Mouse (Mus musculus) lung, postnatal 0 days (tissue): Measurements from ENCODE around the gene AA986860. TPM values are rescaled to one million over a fixed set of nuclear protein-coding genes. Genes with fewer than 3 reads are reported as not detected.
A peak's percentile ranks its signal among the peaks of the same experiment; 100 is the strongest.

ENCODE experiments used
- ATAC-seq: fragments of 200-750 bp; cut with Nextera tagmentation; 2 replicates; pipeline ENCODE4 v1.8.0; 2017; ENCODE audit warnings: moderate library complexity
- DNase-seq: peaks from one replicate; pipeline ENCODE4 v3.0.0-alpha.2; 2016; ENCODE audit warnings: low spot score
- H3K27ac ChIP-seq: fragments of 300-500 bp; sonication (generic); 2 replicates; pipeline ENCODE4 v1.5.1; 2014; ENCODE audit warnings: antibody characterized with exemption, mild to moderate bottlenecking, low read length, mixed read lengths
- H3K27me3 ChIP-seq: fragments of 300-500 bp; sonication (generic); replicated peaks from 2 replicates; pipeline ENCODE4 v1.6.1; 2014; ENCODE audit warnings: low read length, mixed read lengths; ENCODE audit not compliant: insufficient read depth
- H3K36me3 ChIP-seq: fragments of 300-500 bp; sonication (generic); 2 replicates; pipeline ENCODE4 v1.6.1; 2014; ENCODE audit warnings: low read length, mixed read lengths; ENCODE audit not compliant: insufficient read depth
- H3K4me1 ChIP-seq: fragments of 300-500 bp; sonication (generic); 2 replicates; pipeline ENCODE4 v1.6.1; 2014; ENCODE audit warnings: antibody characterized with exemption, low read depth, low read length, mixed read lengths; ENCODE audit not compliant: insufficient read depth
- H3K4me2 ChIP-seq: fragments of 300-500 bp; sonication (generic); replicated peaks from 2 replicates; pipeline ENCODE4 v1.6.1; 2014; ENCODE audit warnings: low read depth, mild to moderate bottlenecking, low read length, moderate library complexity, mixed read lengths
- H3K4me3 ChIP-seq: fragments of 300-500 bp; sonication (generic); 2 replicates; pipeline ENCODE4 v1.5.1; 2014; ENCODE audit warnings: low read depth, low read length
- H3K9ac ChIP-seq: fragments of 300-500 bp; sonication (generic); replicated peaks from 2 replicates; pipeline ENCODE4 v1.6.1; 2014; ENCODE audit warnings: low read depth, mild to moderate bottlenecking
- H3K9me3 ChIP-seq: fragments of 300-500 bp; sonication (generic); 2 replicates; pipeline ENCODE4 v1.6.1; 2016; ENCODE audit warnings: low read length, mixed read lengths
- CTCF ChIP-seq: IDR thresholded peaks from 2 replicates; pipeline ENCODE4 v1.5.1; 2016; ENCODE audit warnings: antibody characterized with exemption, mild to moderate bottlenecking
- EP300 ChIP-seq: IDR thresholded peaks from 2 replicates; pipeline ENCODE4 v1.6.1; 2016; ENCODE audit warnings: antibody characterized with exemption, mild to moderate bottlenecking, control low read depth
- WGBS: fragments of 180-500 bp; shearing (Covaris S2); extraction: QIAGEN DNeasy Blood & Tissue Kit; methylation state at CpG from one replicate; pipeline ENCODE4 v1.1.7; 2014; 5-methylcytosine and 5-hydroxymethylcytosine counted together
- polyA plus RNA-seq: library from polyadenylated mRNA; unstranded; fragments of >200 nt; fragmentation: Nextera tagmentation; extraction: Ambion mirVana; gene quantifications from 2 replicates; pipeline ENCODE4 v1.2.1, GENCODE M21; 2015

Gene AA986860
- polyA plus RNA-seq, 1 experiment from 2014 or later = 60.9 TPM

DNA sequence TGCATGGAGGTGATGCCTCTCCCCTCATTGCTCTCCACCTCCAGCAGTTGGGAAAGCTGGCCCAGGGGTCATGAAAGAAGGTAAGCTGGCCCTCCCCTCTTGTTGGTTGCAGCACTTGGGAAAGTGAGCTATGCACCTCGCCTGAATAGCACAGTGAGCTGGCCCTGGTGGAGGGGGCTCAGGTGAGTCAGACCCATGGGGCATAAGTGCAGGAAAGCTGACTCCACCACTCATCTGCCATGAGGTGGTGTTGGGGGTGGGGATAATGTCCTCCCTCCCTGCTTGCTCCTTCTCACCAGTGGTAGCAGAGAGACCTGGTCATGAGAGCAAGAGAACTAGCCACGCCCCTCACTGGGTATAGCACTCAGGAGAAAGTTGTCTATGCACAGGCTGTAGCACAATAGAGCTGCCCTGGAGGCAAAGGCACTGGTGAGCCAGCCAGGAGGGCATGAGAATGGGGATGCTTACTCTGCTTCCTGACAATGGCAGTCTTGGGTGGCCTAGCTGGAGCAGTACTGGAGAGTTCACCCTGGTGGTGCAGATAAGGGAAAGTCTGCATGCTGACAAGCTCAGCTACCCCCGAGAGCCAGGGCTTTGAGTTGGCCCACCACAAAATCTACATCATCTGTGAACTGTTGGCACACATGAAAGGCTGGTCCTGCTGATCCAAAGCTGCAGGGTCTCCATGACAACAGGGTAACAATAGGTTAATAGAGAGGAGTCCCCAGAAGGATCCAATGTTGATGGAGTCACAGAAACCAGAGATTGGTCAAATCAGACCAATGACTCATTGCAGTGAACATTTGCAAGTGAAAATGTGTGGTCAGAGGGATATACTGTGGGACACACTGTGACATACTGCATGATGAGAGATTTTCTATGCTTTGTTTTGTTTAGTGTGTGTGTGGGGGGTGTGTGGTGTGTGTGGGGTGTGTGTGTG lies 58.0 kb downstream of the AA986860 start:
- WGBS = 52% methylated on average over 3 of the region's 3 CpGs

More for the DNA sequence above, 58.0 kb downstream of the AA986860 start:
- TF ChIP-seq EP300 = no peak
- no peak for TF ChIP-seq CTCF
- peak; percentile 28 for ATAC-seq
- Histone ChIP-seq H3K4me2 (no peak overlapping the region), H3K4me3 (no peak overlapping the region), H3K27me3 (no peaks in the 10 kb centered on the region), H3K27ac (no peak overlapping the region), H3K9me3 (no peaks in the 10 kb centered on the region), H3K36me3 (no peaks in the 10 kb centered on the region), H3K4me1 (no peaks in the 10 kb centered on the region), H3K9ac (no peak overlapping the region)
- DNase-seq = no peak

Other genes starting within 250 kb of the AA986860 start
- gene Zp3r, start 102.4 kb upstream of the AA986860 start, polyA plus RNA-seq = not detected in 2 replicates
- 0.06 and 0.08 TPM in 2 replicates for gene C4bp, start 70.3 kb upstream of the AA986860 start, polyA plus RNA-seq
- not detected in 2 replicates for gene Gm29427, start 16.2 kb upstream of the AA986860 start, polyA plus RNA-seq
- 15.0 and 17.1 TPM in 2 replicates for gene Yod1, start 14.6 kb upstream of the AA986860 start, polyA plus RNA-seq
- 12.8 and 13.5 TPM in 2 replicates for gene Pfkfb2, start 2.7 kb upstream of the AA986860 start, polyA plus RNA-seq
- 0.06 and 0.27 TPM in 2 replicates for gene Fcamr, start 68.9 kb downstream of the AA986860 start, polyA plus RNA-seq
- 0.08 and 0.26 TPM in 2 replicates for gene Pigr, start 94.7 kb downstream of the AA986860 start, polyA plus RNA-seq
- gene Fcmr, start 133.7 kb downstream of the AA986860 start, polyA plus RNA-seq = 0.37 and 0.82 TPM in 2 replicates
- not detected in 2 replicates for gene Il24, start 155.5 kb downstream of the AA986860 start, polyA plus RNA-seq
- not detected in 2 replicates for gene Il20, start 179.5 kb downstream of the AA986860 start, polyA plus RNA-seq
- gene Il19, start 208.1 kb downstream of the AA986860 start, polyA plus RNA-seq = not detected in 2 replicates